Mouse (Mus musculus) layer of hippocampus, adult 2 months (tissue): ENCODE measurements at regions not wholly inside any gene's neighbourhood (a gene's known extent, or its start where the extent isn't known, plus 50 kb on each side); places are given as distances from the start of the nearest gene placed in this dataset.

Experiments used
- DNase-seq, 2 experiments: peaks; one replicate each; pipeline ENCODE4 v3.0.0; 2022; ENCODE audit warnings: low spot score in 2 of 2
- H3K27ac ChIP-seq: fragments of 200-600 bp; 2 replicates; pipeline ENCODE4 v1.8.1; 2022
- H3K4me3 ChIP-seq: fragments of 200-600 bp; 2 replicates; pipeline ENCODE4 v1.8.1; 2022; ENCODE audit warnings: mild to moderate bottlenecking
- CTCF ChIP-seq: fragments of 200-600 bp; conservative IDR thresholded peaks from 2 replicates; pipeline ENCODE4 v1.8.1; 2022; ENCODE audit warnings: antibody characterized with exemption, mild to moderate bottlenecking, moderate library complexity

DNA sequence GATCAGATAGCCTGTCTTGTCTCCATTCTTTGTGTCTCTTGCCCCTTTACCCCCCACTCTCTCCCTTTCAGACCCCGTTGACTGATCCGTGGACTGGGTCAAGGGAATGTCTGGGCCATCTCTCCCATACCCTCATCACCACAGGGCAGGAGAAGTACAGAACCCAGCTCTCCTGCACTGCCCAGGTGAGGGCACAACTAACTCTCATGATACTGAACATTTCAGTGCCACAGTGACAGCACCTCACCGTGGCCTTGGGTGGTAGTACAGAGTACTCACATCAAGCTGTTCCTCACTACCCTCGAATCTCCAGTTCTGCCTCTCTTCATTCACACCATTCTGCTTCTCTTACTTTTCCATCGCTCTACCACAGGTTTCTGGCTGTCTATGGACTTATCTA, 114.9 kb upstream of the Tdrd3 start:
- Histone ChIP-seq H3K4me3 (no peak overlapping the region), H3K27ac (no peak overlapping the region)
- no peak for DNase-seq
- TF ChIP-seq CTCF, result no peak

DNA sequence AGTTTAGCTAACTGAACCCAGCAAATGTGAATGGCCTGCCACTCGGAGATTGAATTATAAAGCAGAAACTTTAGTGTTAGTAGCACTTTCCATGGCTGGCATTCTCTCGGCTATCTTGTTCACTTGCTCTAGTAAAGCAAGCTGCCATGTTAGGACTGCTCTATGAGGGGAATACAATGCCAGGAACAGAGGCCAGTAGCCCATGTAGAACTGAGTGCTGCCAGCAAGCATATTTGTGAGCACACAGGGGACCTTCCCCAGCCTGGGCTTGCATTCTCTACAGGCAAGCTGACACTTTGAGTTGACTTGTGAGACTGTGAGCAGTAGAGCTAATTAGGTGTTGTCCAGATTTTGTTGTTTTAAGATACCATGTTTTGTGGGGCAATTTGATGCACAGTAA, 111.0 kb upstream of the Tdrd3 start:
- no peak for DNase-seq
- no peak for TF ChIP-seq CTCF
- no peak overlapping the region for H3K27ac ChIP-seq
- H3K4me3 ChIP-seq, result no peak overlapping the region

DNA sequence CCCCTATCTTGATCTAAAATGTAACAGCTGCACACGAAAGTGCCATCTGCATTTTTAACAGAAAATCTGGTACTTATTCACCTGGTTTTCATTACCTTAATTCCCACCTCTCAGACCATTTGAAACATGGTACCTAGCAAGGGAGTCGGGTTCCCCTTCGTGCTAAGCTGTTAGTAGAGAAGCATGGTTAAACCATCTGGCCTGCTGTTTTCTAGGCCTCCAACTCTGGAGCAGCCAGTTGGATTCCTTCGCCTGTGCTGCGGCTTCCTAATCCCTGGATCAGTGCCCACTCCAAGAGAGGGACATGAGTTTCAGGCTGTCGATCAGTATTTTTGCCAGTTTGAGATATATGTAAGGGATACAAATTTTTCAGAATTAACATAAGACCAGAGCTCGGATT, 110.4 kb upstream of the Tdrd3 start:
- TF ChIP-seq CTCF, result no peak
- DNase-seq, result no peak
- Histone ChIP-seq H3K27ac (no peak overlapping the region), H3K4me3 (no peak overlapping the region)

DNA sequence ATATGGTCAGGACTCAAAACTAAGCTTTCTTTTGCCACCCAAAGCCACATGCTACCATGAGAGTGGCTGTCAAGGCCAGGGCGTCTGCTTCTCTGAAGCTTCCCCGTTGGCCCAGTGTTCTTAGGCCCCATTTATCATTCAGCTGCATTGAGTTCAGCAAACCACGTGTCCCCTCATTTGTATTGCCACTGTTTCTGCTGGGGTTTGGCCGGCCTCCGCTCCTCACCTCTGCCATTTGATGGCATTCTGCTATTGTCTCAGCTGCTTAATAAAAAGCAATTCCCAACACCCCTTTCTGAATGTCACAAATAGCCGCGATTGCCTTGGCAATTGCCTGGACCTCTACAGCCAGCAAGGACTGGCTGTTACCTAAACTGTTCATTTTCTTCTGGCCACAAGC, 108.4 kb upstream of the Tdrd3 start:
- TF ChIP-seq CTCF, result no peak
- no peak for DNase-seq
- Histone ChIP-seq H3K4me3 (no peak overlapping the region), H3K27ac (no peak overlapping the region)

DNA sequence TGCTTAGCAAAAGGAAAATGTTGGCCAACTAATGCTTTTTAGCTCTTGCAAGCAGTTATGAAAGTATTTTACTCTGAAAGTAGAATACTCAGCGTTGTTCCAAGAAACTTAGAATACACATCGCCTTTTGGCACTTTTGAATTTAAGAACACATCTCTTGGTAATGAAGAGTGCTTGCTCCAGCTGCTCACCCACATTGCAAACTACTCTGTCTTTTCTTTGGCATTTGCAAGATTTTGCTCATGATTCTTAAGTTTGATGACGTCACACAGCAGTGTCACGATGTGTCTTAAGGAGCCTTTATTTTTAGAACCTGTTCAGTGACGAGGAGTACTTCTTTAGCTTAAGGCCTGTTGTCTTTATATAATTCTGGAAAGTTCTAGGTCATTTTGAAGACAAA, 104.1 kb upstream of the Tdrd3 start:
- no peak for DNase-seq
- no peak overlapping the region for H3K4me3 ChIP-seq
- no peak overlapping the region for H3K27ac ChIP-seq
- TF ChIP-seq CTCF, result no peak

DNA sequence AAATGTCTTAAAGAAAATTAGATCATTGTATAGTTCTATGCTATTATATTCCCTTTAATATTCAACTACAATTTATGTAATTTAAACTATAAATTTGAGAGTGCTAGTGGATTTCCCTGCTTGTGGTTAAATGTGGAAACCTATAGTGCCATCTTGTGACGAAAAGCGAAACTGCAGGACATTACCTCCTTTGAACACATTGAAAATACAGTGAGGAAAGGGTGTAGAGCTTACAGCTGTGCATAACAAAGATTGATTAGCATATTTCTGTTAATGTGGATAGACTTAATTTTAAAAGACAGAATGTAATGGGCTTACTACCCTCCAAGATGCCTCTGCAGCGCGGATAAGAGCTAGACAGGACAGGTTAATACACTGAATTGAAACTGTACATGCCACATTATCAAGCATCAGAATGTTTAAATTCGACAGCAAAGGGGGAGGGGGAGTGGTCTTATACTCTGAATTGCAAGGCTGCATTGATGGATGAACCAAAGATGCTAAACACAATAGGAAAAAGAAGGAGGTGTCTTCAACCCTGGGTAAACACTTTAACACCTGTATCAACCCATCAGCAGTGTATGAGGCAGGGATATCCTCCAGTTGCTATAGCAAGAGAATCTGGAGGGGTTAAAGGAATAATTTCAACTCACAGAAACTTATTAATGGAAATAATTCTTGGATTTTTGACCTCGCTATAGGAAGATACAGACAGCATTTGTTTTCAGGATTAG, 101.3 kb upstream of the Tdrd3 start:
- TF ChIP-seq CTCF, result peak; percentile 97
- peak; percentile 44 to 79 for DNase-seq
- no peak overlapping the region for H3K27ac ChIP-seq
- no peak overlapping the region for H3K4me3 ChIP-seq

DNA sequence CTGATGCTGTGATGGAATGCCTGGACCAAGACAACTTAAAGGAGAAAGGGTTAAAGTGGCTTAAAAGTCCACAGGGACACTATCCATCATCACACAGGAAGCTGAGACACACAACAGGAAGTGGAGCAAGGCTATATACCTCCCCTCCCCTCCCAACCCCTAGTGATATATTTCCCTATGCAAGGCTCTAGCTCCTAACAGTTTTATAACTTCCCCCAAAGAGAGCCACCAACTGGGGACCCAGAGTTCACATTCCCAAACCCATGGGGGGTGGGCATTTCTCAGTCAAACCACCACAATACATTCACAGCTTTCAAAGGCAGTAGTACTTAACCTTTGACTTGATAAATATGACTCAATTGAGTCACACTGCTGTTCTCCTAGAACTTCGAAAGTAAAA, 88.6 kb upstream of the Tdrd3 start:
- Histone ChIP-seq H3K4me3 (no peak overlapping the region), H3K27ac (no peak overlapping the region)
- no peak for TF ChIP-seq CTCF
- no peak for DNase-seq

DNA sequence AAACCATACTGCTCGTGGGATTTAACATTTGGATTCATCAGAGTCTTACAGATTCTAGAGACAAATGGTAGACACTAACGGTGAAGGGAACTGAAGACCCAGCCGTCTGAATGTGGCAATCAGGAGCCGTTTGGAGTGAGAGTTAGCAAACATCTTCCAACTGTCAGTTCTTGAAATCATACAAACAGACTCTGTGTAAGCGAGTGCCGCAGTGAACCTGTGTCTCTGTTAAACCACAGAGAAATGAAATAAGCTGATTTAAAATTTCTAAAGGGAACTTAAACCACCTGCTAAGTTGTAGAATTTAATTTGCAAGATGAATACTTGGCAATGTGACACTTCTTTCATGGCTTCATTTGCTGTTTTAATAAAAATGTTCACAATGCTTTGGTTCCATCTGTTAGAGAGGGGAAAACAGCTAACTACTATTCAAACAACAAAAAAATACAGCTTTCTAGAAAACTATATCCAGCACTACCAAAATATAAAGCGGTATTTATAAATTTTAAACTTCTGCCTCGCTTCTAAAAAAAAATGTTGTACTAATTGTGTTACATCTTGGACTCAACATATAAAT, 78.4 kb upstream of the Tdrd3 start:
- no peak overlapping the region for H3K4me3 ChIP-seq
- H3K27ac ChIP-seq, result no peak overlapping the region
- peak; percentile 14 to 26 for DNase-seq
- TF ChIP-seq CTCF, result no peak

DNA sequence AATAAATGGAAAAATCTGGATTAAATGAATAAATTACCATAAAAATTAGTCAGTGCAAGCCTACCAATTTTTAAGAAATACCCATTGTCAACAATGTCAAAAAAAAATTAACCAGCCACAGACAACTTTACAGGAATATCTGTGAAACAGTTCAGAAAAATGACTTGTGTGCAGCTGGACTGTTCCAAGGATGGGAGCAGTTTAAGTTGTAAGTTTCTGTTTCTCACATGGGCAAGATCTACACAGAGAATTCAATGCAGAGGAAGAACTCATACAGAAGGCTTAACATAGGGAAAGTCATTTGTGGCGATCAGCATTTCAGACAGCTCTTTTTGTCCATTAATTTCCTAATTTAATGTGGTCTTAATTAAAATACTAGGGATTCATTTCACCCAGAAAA, 71.9 kb upstream of the Tdrd3 start:
- Histone ChIP-seq H3K4me3 (no peak overlapping the region), H3K27ac (no peak overlapping the region)
- no peak for DNase-seq
- TF ChIP-seq CTCF, result no peak

DNA sequence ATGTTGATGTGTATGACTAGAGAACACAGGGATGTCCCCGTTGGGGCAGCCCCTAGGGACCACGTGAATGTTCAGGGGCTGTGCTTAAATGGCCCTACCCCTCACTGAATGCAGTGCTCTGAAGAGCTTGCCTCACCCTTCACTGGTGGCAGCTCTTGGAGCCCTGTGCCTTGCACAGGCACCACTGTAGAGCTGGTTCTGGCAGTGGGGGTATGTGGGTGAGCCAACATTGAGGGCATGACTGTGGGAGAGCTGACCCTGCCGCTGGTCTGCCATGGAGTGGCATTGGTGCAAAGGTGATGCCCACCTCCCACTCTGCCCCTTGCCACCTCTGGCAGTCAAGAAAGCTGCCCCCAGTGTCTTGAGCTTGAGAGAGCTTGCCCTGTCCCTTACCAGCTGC, 69.6 kb upstream of the Tdrd3 start:
- Histone ChIP-seq H3K4me3 (no peak overlapping the region), H3K27ac (no peak overlapping the region)
- no peak for DNase-seq
- no peak for TF ChIP-seq CTCF

DNA sequence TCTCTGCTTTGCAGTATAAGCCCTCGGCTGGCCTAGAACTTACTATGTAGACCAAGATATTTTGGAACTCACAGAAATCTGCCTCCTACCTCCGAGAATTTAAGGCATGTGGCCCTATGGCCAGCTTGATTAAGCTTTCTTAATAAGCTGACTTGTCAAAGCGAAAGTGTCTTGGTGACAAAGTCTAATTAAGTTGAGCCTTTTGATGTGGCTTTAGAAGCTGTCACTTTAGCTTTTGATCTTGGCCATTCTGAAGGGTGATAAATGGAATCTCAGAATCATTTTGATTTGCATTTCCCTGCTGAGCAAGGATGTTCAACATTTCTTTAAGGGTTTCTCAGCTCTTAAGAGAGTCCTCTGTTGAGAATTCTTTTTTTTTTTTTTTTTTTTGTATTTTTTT, 67.6 kb upstream of the Tdrd3 start:
- TF ChIP-seq CTCF, result no peak
- H3K27ac ChIP-seq, result no peak overlapping the region
- H3K4me3 ChIP-seq, result no peak overlapping the region
- DNase-seq, result no peak

DNA sequence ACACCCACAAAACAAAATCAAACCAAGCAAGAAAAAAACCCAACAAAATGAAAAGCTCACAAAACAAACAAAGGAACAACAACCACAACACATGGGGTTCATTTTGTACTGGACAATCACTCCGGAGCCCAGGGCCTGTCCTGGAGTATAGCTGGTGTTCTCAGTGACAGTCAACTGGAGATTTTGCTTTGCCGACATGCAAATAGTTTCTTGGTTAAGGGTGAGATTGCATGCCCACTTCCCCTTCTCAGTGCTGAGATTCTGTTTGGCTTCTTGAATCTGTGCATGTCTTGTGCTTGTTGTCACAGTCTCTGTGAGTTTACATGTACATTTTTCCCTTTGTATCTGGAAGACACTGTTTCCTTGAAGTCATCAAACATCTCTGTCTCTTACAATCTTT, 50.6 kb upstream of the Tdrd3 start:
- TF ChIP-seq CTCF, result no peak
- H3K4me3 ChIP-seq, result no peak overlapping the region

More for the DNA sequence above, 50.6 kb upstream of the Tdrd3 start:
- H3K27ac ChIP-seq, result no peak overlapping the region
- no peak for DNase-seq
